Mouse (Mus musculus): ENCODE measurements around the gene Adam11.

- TF ChIP-seq CTCF (IDR thresholded peaks at IDR 0.05; ENCODE audit: borderline replicate concordance, control insufficient read depth, extremely low read depth, insufficient read depth, low read length, poor library complexity) = no peak
- TF ChIP-seq POLR2A (IDR thresholded peaks at IDR 0.05; ENCODE audit: control insufficient read depth, extremely low read depth, insufficient read depth, low read length, poor library complexity) = no peak
Observed at GRCm38 (mm10) chr11:102712411-102712810, 48.8 kb upstream of the Adam11 start.

All from thymus, adult 2 months (tissue).